Mouse (Mus musculus) liver, embryonic 14.5 days (tissue): ENCODE data around the gene Dusp6. TPM values are rescaled to one million over a fixed set of nuclear protein-coding genes. Genes with fewer than 3 reads are reported as not detected.

Experiments
- ATAC-seq: fragments of 200-750 bp; cut with Nextera tagmentation; 2 replicates; pipeline ENCODE4 v1.8.0; 2017; ENCODE audit warnings: moderate number of reproducible peaks, mild to moderate bottlenecking, moderate library complexity; ENCODE audit not compliant: insufficient read depth
- DNase-seq, 3 experiments: peaks; one replicate each; pipeline ENCODE4 v3.0.0-alpha.2; 2012 to 2013; ENCODE audit warnings: low read depth in 3 of 3, low spot score in 3 of 3
- H3K27ac ChIP-seq: fragments of 300-500 bp; sonication (generic); 2 replicates; pipeline ENCODE4 v1.5.1; 2014; ENCODE audit warnings: moderate library complexity, mild to moderate bottlenecking, control low read depth, inconsistent platforms
- H3K27me3 ChIP-seq: fragments of 300-500 bp; sonication (generic); 2 replicates; pipeline ENCODE4 v1.6.1; 2014; ENCODE audit warnings: mild to moderate bottlenecking, low read length, moderate library complexity; ENCODE audit not compliant: control insufficient read depth, insufficient read depth
- H3K36me3 ChIP-seq: fragments of 300-500 bp; sonication (generic); replicated peaks from 2 replicates; pipeline ENCODE4 v1.6.1; 2014; ENCODE audit warnings: low read depth; ENCODE audit not compliant: control insufficient read depth, insufficient read depth
- H3K4me1 ChIP-seq, 2 experiments: fragments of 200-500 bp in 1 of 2; fragments of 300-500 bp in 1 of 2; sonication (generic) in 1 of 2; replicated peaks; 2 replicates each; pipeline ENCODE4 v1.6.1; 2012 to 2014; ENCODE audit warnings: antibody characterized with exemption in 1 of 2, inconsistent platforms in 1 of 2, low read length in 1 of 2; ENCODE audit not compliant: control insufficient read depth in 2 of 2, insufficient read depth in 2 of 2
- H3K4me2 ChIP-seq: fragments of 300-500 bp; sonication (generic); 2 replicates; pipeline ENCODE4 v1.6.1; 2014; ENCODE audit warnings: low read depth, mild to moderate bottlenecking, control low read depth, moderate library complexity
- H3K4me3 ChIP-seq, 2 experiments: fragments of 200-500 bp in 1 of 2; fragments of 300-500 bp in 1 of 2; sonication (generic) in 1 of 2; 2 replicates each; pipeline ENCODE4 v1.5.1; 2012 to 2014; ENCODE audit warnings: low read depth in 2 of 2, low read length in 2 of 2, mild to moderate bottlenecking in 2 of 2, control low read depth in 1 of 2, inconsistent platforms in 1 of 2, moderate library complexity in 1 of 2; ENCODE audit not compliant: insufficient read depth in 1 of 2
- H3K9ac ChIP-seq: fragments of 300-500 bp; sonication (generic); replicated peaks from 2 replicates; pipeline ENCODE4 v1.6.1; 2014; ENCODE audit warnings: mild to moderate bottlenecking, control low read depth, moderate library complexity
- H3K9me3 ChIP-seq: fragments of 300-500 bp; sonication (generic); 2 replicates; pipeline ENCODE4 v1.6.1; 2016; ENCODE audit warnings: low read length, mixed read lengths; ENCODE audit not compliant: control insufficient read depth
- CTCF ChIP-seq: IDR thresholded peaks from 2 replicates; pipeline ENCODE4 v1.5.1; 2016; ENCODE audit warnings: antibody characterized with exemption, low read depth, control low read depth
- EP300 ChIP-seq: IDR thresholded peaks from 2 replicates; pipeline ENCODE4 v1.6.1; 2016; ENCODE audit warnings: antibody characterized with exemption, low read depth
- WGBS: fragments of 180-500 bp; shearing (Covaris S2); extraction: QIAGEN DNeasy Blood & Tissue Kit; methylation state at CpG from one replicate; pipeline ENCODE4 v1.1.7; 2014; ENCODE audit not compliant: insufficient replicate concordance; 5-methylcytosine and 5-hydroxymethylcytosine counted together
- polyA plus RNA-seq, 2 experiments: library from polyadenylated mRNA; depleted of rRNA in 1 of 2; stranded (reverse) in 1 of 2; unstranded in 1 of 2; fragments of >200 nt; fragmentation: Nextera tagmentation in 1 of 2; extraction: Ambion mirVana in 1 of 2; gene quantifications; 2 replicates each; pipeline versions ENCODE4 v1.2.1 to v1.2.3; 2012 to 2014

Gene Dusp6
- polyA plus RNA-seq, 2 experiments, result 8.3 to 9.5 TPM

DNA sequence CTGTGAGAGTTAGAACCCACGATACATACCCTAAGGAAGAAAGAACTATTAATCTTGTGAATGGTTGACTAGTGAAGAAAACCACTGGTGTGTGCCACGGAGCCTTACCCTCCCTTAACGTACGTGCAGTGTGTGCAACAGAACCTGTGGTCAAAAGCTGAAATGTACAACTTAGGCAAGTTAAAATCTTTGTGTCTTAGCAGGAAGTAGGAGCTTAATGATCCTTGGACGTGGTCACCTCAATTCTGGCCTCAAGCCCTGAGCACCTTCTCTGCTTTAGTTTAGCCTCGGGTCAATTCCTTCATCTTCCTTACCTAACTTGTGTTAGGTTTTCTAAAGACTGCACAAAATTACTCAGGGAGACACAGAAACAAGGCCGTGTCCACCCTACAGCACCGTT, 3.2 kb upstream of the Dusp6 start:
- WGBS, result 52% methylated on average over 8 of the region's 8 CpGs
- no peaks in the 10 kb centered on the region for H3K9me3 ChIP-seq
- TF ChIP-seq EP300 (no peak), CTCF (no peak)
- DNase-seq (no peak), ATAC-seq (no peak)
- H3K27me3 ChIP-seq, result peaks cover 37% of the 10 kb centered on the region
- no peaks in the 10 kb centered on the region for H3K36me3 ChIP-seq
- H3K27ac ChIP-seq, result no peak overlapping the region
- H3K4me3 ChIP-seq, result no peak overlapping the region
- no peak overlapping the region for H3K4me2 ChIP-seq
- no peak overlapping the region for H3K9ac ChIP-seq
- H3K4me1 ChIP-seq, result no peaks in the 10 kb centered on the region

DNA sequence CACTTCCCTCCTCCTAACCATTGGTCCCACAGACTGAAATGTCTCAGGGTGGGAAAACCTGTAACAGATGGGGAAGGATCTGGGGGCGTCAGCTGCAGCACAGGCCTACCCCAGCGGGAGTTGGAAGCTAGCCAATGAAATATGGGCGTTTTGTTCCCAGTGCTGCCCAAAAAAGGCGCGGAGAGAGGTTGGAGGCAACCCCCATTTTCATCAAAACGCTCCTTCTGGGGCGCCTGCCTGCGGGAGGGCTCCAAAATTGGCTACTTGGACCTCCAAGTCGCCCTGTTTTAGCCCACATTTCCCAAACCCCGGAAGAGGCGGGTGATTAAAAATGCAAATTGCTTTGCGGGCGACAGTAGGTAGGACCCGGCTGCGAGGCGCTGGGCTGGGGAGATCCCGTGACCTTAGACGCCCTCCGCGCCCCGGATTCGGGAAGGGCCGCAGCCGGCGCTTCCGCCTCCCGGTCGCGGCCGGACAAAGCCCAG, 1.8 kb upstream of the Dusp6 start:
- Histone ChIP-seq H3K4me1 (no peaks in the 10 kb centered on the region), H3K27me3 (peaks cover 41% of the 10 kb centered on the region), H3K27ac (peak overlapping the region; percentile 1; the same call in 1 of the 2 replicates), H3K4me2 (peak overlapping the region; percentile 63), H3K36me3 (no peaks in the 10 kb centered on the region), H3K9me3 (no peaks in the 10 kb centered on the region), H3K9ac (peak overlapping the region; percentile 48), H3K4me3 (peak overlapping the region; percentile 47 to 57)
- TF ChIP-seq CTCF (no peak), EP300 (no peak)
- DNase-seq (no peak), ATAC-seq (peak; percentile 33)
- under 1% methylated on average over 30 of the region's 30 CpGs for WGBS

DNA sequence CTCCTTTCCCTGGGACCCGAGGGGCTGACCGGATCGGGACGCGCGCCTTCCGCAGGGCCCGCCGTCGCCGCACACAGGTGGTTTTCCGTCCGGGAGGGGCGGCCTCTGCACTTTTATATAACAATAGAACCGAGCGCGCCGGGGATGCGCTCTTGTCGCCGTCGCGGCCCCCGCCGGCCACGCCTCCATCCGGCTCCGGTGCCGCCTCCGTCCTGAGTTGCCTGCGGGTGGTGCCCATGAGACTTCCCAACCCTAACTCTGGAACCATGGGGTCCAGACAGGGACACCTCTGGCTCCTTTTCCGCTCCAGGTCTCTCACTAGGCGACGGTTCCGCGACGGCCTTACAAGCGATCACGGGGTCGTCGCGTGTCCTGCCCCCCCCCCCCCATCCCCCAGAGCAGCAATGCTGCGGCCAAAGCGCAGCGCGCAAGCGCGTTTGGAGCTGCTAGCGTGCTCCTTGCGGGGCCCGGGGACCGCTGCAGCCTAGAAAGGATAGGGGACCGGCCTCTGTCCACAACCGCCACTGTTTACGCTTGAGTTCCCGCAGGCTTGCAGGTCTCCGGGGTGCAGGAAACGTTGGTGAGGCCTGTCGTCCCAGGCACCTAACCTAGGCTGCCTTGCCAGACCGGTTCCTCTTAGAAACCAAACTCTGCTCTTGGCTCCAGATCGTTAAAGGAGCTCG, 1.3 kb upstream of the Dusp6 start:
- no peaks in the 10 kb centered on the region for H3K9me3 ChIP-seq
- TF ChIP-seq CTCF (no peak), EP300 (no peak)
- no peak for DNase-seq
- H3K4me2 ChIP-seq, result peak overlapping the region; percentile 63
- H3K36me3 ChIP-seq, result no peaks in the 10 kb centered on the region
- under 1% methylated on average over 54 of the region's 62 CpGs for WGBS
- H3K27ac ChIP-seq, result peak overlapping the region; percentile 21; the same call in 1 of the 2 replicates
- 0 out of 4 replicates have a peak, but pooled peaks cover 0 to 2% of the 10 kb centered on the region in 2 experiments for H3K4me1 ChIP-seq
- H3K9ac ChIP-seq, result peak overlapping the region; percentile 48
- H3K4me3 ChIP-seq, result peak overlapping the region; percentile 47 to 57
- peaks cover 41% of the 10 kb centered on the region for H3K27me3 ChIP-seq
- peak; percentile 57 for ATAC-seq

DNA sequence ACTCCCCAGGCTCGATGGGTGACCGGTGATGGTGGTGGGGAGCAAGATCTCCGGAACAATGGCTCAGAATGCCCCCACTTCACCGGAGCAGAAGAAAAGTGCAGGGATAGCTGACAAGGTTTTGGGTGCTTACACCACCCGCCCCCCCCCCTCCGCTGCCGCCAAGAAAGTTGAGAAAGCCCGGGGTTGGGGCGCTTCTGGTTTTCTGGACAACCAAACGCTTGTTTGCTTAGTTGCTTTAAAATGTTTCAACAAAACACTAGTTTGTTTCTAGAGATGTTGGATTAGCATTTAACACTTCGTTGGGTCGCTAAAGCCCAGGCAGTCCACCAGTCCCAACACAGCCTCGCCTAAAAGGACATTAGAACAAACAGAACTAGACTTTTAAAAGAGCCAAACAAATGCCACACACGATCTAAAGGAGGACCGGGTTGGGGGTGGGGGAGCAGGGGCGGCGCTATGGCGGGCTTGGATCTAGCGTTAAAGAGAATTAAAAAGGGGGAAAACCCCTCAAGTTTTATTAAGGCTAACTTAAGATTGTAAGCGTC, 638 bp upstream of the Dusp6 start:
- ATAC-seq, result no peak
- 0 out of 4 replicates have a peak, but pooled peaks cover 0 to 2% of the 10 kb centered on the region in 2 experiments for H3K4me1 ChIP-seq

DNA sequence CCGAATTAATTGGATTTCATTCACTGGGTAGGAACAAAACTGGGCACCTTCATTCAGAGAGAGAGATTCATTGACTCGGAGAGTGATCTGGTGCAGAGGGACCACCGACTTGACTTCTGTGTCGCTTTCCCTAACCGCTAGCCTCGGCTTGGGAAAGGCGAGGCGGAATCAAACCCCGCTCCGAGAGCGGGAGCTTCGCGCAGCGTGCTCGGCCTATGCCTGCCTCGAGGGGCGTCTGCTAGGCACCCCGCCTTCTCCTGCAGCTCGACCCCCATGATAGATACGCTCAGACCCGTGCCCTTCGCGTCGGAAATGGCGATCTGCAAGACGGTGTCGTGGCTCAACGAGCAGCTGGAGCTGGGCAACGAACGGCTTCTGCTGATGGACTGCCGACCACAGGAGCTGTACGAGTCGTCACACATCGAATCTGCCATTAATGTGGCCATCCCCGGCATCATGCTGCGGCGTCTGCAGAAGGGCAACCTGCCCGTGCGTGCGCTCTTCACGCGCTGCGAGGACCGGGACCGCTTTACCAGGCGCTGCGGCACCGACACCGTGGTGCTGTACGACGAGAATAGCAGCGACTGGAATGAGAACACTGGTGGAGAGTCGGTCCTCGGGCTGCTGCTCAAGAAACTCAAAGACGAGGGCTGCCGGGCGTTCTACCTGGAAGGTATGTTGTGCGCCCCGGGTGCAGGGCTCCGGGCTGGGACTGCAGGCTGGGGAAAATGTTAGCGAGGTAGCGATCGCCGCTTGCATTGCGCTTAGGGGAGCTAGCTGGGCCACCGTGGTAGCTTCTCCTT, 589 bp downstream of the Dusp6 start:
- no peaks in the 10 kb centered on the region for H3K9me3 ChIP-seq
- peak overlapping the region; percentile 52 to 56 for H3K4me3 ChIP-seq
- DNase-seq, result no peak
- H3K27me3 ChIP-seq, result peaks cover 41% of the 10 kb centered on the region
- WGBS, result under 1% methylated on average over 66 of the region's 66 CpGs
- H3K4me1 ChIP-seq, result peaks cover 0 to 2% of the 10 kb centered on the region in 2 experiments; a peak in 1 of 4 replicates
- TF ChIP-seq CTCF (no peak), EP300 (no peak)
- peak overlapping the region; percentile 23; the same call in 1 of the 2 replicates for H3K9ac ChIP-seq
- peak overlapping the region; percentile 63 for H3K4me2 ChIP-seq
- H3K27ac ChIP-seq, result no peak overlapping the region
- ATAC-seq, result peak; percentile 11; the same call in 1 of the 2 replicates
- no peaks in the 10 kb centered on the region for H3K36me3 ChIP-seq

More for the DNA sequence above, 638 bp upstream of the Dusp6 start:
- H3K27me3 ChIP-seq, result peaks cover 41% of the 10 kb centered on the region
- no peak for TF ChIP-seq EP300
- peak overlapping the region; percentile 63 for H3K4me2 ChIP-seq
- peak overlapping the region; percentile 46 for H3K27ac ChIP-seq
- peak overlapping the region; percentile 47 to 57 for H3K4me3 ChIP-seq
- no peak for DNase-seq
- no peaks in the 10 kb centered on the region for H3K36me3 ChIP-seq
- no peaks in the 10 kb centered on the region for H3K9me3 ChIP-seq
- peak overlapping the region; percentile 37 for H3K9ac ChIP-seq
- 0% methylated on average over 20 of the region's 20 CpGs for WGBS
